Mouse (Mus musculus) midbrain, embryonic 11.5 days (tissue): ENCODE measurements around the gene Smtnl1. TPM values are rescaled to one million over a fixed set of nuclear protein-coding genes. Genes with fewer than 3 reads are reported as not detected.

Experiments
- ATAC-seq: fragments of 200-750 bp; cut with Nextera tagmentation; 2 replicates; pipeline ENCODE4 v1.8.0; 2017; ENCODE audit warnings: moderate TSS enrichment, moderate library complexity; ENCODE audit not compliant: low FRiP score
- DNase-seq: peaks from one replicate; pipeline ENCODE4 v3.0.0; 2015; ENCODE audit warnings: low spot score; ENCODE audit errors: missing footprints
- H3K27ac ChIP-seq: fragments of 300-500 bp; sonication (generic); 2 replicates; pipeline ENCODE4 v1.5.1; 2014; ENCODE audit warnings: low read depth, low read length
- H3K27me3 ChIP-seq: fragments of 300-500 bp; sonication (generic); 2 replicates; pipeline ENCODE4 v1.6.1; 2014; ENCODE audit warnings: mild to moderate bottlenecking, low read length, moderate library complexity, mixed read lengths; ENCODE audit not compliant: control insufficient read depth, insufficient read depth
- H3K36me3 ChIP-seq: fragments of 300-500 bp; sonication (generic); 2 replicates; pipeline ENCODE4 v1.6.1; 2014; ENCODE audit warnings: mild to moderate bottlenecking, low read length, moderate library complexity, mixed read lengths; ENCODE audit not compliant: control insufficient read depth, insufficient read depth
- H3K4me1 ChIP-seq: fragments of 300-500 bp; sonication (generic); 2 replicates; pipeline ENCODE4 v1.6.1; 2014; ENCODE audit warnings: low read length; ENCODE audit not compliant: control insufficient read depth, insufficient read depth
- H3K4me2 ChIP-seq: fragments of 300-500 bp; sonication (generic); 2 replicates; pipeline ENCODE4 v1.6.1; 2014; ENCODE audit warnings: mild to moderate bottlenecking, moderate library complexity
- H3K4me3 ChIP-seq: fragments of 300-500 bp; sonication (generic); 2 replicates; pipeline ENCODE4 v1.5.1; 2014; ENCODE audit warnings: low read depth, low read length
- H3K9ac ChIP-seq: fragments of 300-500 bp; sonication (generic); 2 replicates; pipeline ENCODE4 v1.6.1; 2014; ENCODE audit warnings: low read length
- H3K9me3 ChIP-seq: fragments of 300-500 bp; sonication (generic); 2 replicates; pipeline ENCODE4 v1.6.1; 2016; ENCODE audit warnings: low read length; ENCODE audit not compliant: control insufficient read depth
- WGBS: fragments of 180-500 bp; shearing (Covaris S2); extraction: QIAGEN DNeasy Blood & Tissue Kit; methylation state at CpG from one replicate; pipeline ENCODE4 v1.1.7; 2014; 5-methylcytosine and 5-hydroxymethylcytosine counted together
- polyA plus RNA-seq: library from polyadenylated mRNA; unstranded; fragments of >200 nt; fragmentation: Nextera tagmentation; extraction: Ambion mirVana; gene quantifications from 2 replicates; pipeline ENCODE4 v1.2.1, GENCODE M21; 2014

Gene Smtnl1
- polyA plus RNA-seq, 1 experiment from 2014 or later = not detected

GRCm38 (mm10) chr2:84858551-84858950 lies 36.1 kb upstream of the Smtnl1 start:
- Histone ChIP-seq H3K4me2 (no peak overlapping the region), H3K36me3 (no peaks in the 10 kb centered on the region), H3K9me3 (no peaks in the 10 kb centered on the region), H3K27ac (no peak overlapping the region), H3K4me3 (no peak overlapping the region), H3K27me3 (no peaks in the 10 kb centered on the region), H3K4me1 (no peaks in the 10 kb centered on the region), H3K9ac (no peak overlapping the region)
- no peak for ATAC-seq
- DNase-seq = no peak
- WGBS = 83% methylated on average over 1 of the region's 1 CpGs

GRCm38 (mm10) chr2:84855732-84856131 lies 33.3 kb upstream of the Smtnl1 start:
- 72% methylated on average over 2 of the region's 2 CpGs for WGBS
- H3K4me1 ChIP-seq = peaks cover 7% of the 10 kb centered on the region
- H3K4me2 ChIP-seq = no peak overlapping the region
- no peak overlapping the region for H3K9ac ChIP-seq
- 0 out of 2 replicates have a peak, but pooled peaks have one; percentile 56 for ATAC-seq
- no peak overlapping the region for H3K4me3 ChIP-seq
- no peak for DNase-seq
- no peaks in the 10 kb centered on the region for H3K27me3 ChIP-seq
- H3K9me3 ChIP-seq = no peaks in the 10 kb centered on the region
- H3K36me3 ChIP-seq = no peaks in the 10 kb centered on the region
- H3K27ac ChIP-seq = no peak overlapping the region

GRCm38 (mm10) chr2:84851130-84852040 lies 28.9 kb upstream of the Smtnl1 start:
- Histone ChIP-seq H3K4me2 (peak overlapping the region; percentile 19), H3K4me1 (peaks cover 8% of the 10 kb centered on the region), H3K27me3 (no peaks in the 10 kb centered on the region), H3K9ac (no peak overlapping the region), H3K4me3 (no peak overlapping the region), H3K27ac (no peak overlapping the region), H3K9me3 (no peaks in the 10 kb centered on the region), H3K36me3 (no peaks in the 10 kb centered on the region)
- ATAC-seq (peak; percentile 75), DNase-seq (no peak)
- WGBS = 29% methylated on average over 23 of the region's 23 CpGs

- peaks cover 8% of the 10 kb centered on the region for H3K4me1 ChIP-seq
- no peaks in the 10 kb centered on the region for H3K36me3 ChIP-seq
- H3K4me3 ChIP-seq = no peak overlapping the region
- ATAC-seq (peak; percentile 20; the same call in 1 of the 2 replicates), DNase-seq (no peak)
- no peaks in the 10 kb centered on the region for H3K9me3 ChIP-seq
- H3K27me3 ChIP-seq = no peaks in the 10 kb centered on the region
- no peak overlapping the region for H3K9ac ChIP-seq
- peak overlapping the region; percentile 19; the same call in 1 of the 2 replicates for H3K4me2 ChIP-seq
- no peak overlapping the region for H3K27ac ChIP-seq
- WGBS = 59% methylated on average over 7 of the region's 7 CpGs
Measured at GRCm38 (mm10) chr2:84850407-84851129, 28.1 kb upstream of the Smtnl1 start.

- no peaks in the 10 kb centered on the region for H3K27me3 ChIP-seq
- H3K4me3 ChIP-seq = no peak overlapping the region
- ATAC-seq (no peak), DNase-seq (no peak)
- H3K9ac ChIP-seq = no peak overlapping the region
- no peak overlapping the region for H3K4me2 ChIP-seq
- H3K27ac ChIP-seq = no peak overlapping the region
- H3K4me1 ChIP-seq = peaks cover 5% of the 10 kb centered on the region; the same call in 1 of the 2 replicates
- 89% methylated on average over 1 of the region's 1 CpGs for WGBS
- H3K36me3 ChIP-seq = no peaks in the 10 kb centered on the region
- no peaks in the 10 kb centered on the region for H3K9me3 ChIP-seq
Measured at GRCm38 (mm10) chr2:84845226-84845625, 22.8 kb upstream of the Smtnl1 start.

- H3K27me3 ChIP-seq = peaks cover 10% of the 10 kb centered on the region
- no peak overlapping the region for H3K9ac ChIP-seq
- no peak for DNase-seq
- no peak for ATAC-seq
- H3K4me2 ChIP-seq = no peak overlapping the region
- no peak overlapping the region for H3K27ac ChIP-seq
- H3K36me3 ChIP-seq = no peaks in the 10 kb centered on the region
- 88% methylated on average over 6 of the region's 6 CpGs for WGBS
- H3K4me1 ChIP-seq = peaks cover 14% of the 10 kb centered on the region
- H3K9me3 ChIP-seq = no peaks in the 10 kb centered on the region
- no peak overlapping the region for H3K4me3 ChIP-seq
Measured at GRCm38 (mm10) chr2:84843654-84844053, 21.2 kb upstream of the Smtnl1 start.

GRCm38 (mm10) chr2:84841905-84842304 lies 19.5 kb upstream of the Smtnl1 start:
- DNase-seq = peak; percentile 37
- no peaks in the 10 kb centered on the region for H3K9me3 ChIP-seq
- no peaks in the 10 kb centered on the region for H3K36me3 ChIP-seq
- H3K27me3 ChIP-seq = peaks cover 19% of the 10 kb centered on the region
- H3K4me2 ChIP-seq = no peak overlapping the region
- ATAC-seq = no peak
- H3K9ac ChIP-seq = no peak overlapping the region
- no peak overlapping the region for H3K27ac ChIP-seq
- no peak overlapping the region for H3K4me3 ChIP-seq
- peaks cover 14% of the 10 kb centered on the region for H3K4me1 ChIP-seq

GRCm38 (mm10) chr2:84840748-84841563 lies 18.5 kb upstream of the Smtnl1 start:
- peak overlapping the region; percentile 95 for H3K4me2 ChIP-seq
- no peaks in the 10 kb centered on the region for H3K9me3 ChIP-seq
- peak overlapping the region; percentile 83 for H3K9ac ChIP-seq
- H3K4me3 ChIP-seq = peak overlapping the region; percentile 60
- DNase-seq = no peak
- peak overlapping the region; percentile 53; the same call in 1 of the 2 replicates for H3K27ac ChIP-seq
- 10% methylated on average over 17 of the region's 17 CpGs for WGBS
- no peak for ATAC-seq
- H3K36me3 ChIP-seq = no peaks in the 10 kb centered on the region
- peaks cover 19% of the 10 kb centered on the region for H3K27me3 ChIP-seq
- H3K4me1 ChIP-seq = peaks cover 14% of the 10 kb centered on the region
